Mouse (Mus musculus) liver, adult 2 months (tissue): ENCODE measurements around the gene Mical1. TPM values are rescaled to one million over a fixed set of nuclear protein-coding genes. Genes with fewer than 3 reads are reported as not detected.

Experiments used
- DNase-seq: peaks from one replicate; pipeline ENCODE4 v3.0.0-alpha.2; 2011; ENCODE audit warnings: low read depth, low spot score; ENCODE audit errors: extremely low read depth
- H3K27ac ChIP-seq: fragments of 200-500 bp; replicated peaks from 2 replicates; pipeline ENCODE4 v1.5.1; 2012; ENCODE audit warnings: low read depth, mild to moderate bottlenecking, control low read depth, inconsistent platforms, low read length; ENCODE audit not compliant: insufficient read depth
- H3K27me3 ChIP-seq: fragments of 200-500 bp; 2 replicates; pipeline ENCODE4 v1.6.1; 2012; ENCODE audit warnings: mild to moderate bottlenecking, moderate library complexity, low read length, inconsistent platforms; ENCODE audit not compliant: control insufficient read depth, insufficient read depth
- H3K36me3 ChIP-seq: fragments of 200-500 bp; 2 replicates; pipeline ENCODE4 v1.6.1; 2012; ENCODE audit warnings: low read length, inconsistent platforms; ENCODE audit not compliant: control insufficient read depth, insufficient read depth
- H3K4me1 ChIP-seq: fragments of 200-500 bp; 2 replicates; pipeline ENCODE4 v1.6.1; 2011; ENCODE audit warnings: low read length; ENCODE audit not compliant: control insufficient read depth, insufficient read depth
- H3K4me3 ChIP-seq: fragments of 200-500 bp; 2 replicates; pipeline ENCODE4 v1.5.1; 2011; ENCODE audit warnings: low read depth, mild to moderate bottlenecking, control low read depth, low read length, moderate library complexity; ENCODE audit not compliant: insufficient read depth
- H3K79me2 ChIP-seq: fragments of 200-500 bp; 2 replicates; pipeline ENCODE4 v1.6.1; 2012; ENCODE audit warnings: inconsistent platforms, mild to moderate bottlenecking, low read length, moderate library complexity; ENCODE audit not compliant: control insufficient read depth, insufficient read depth
- H3K9ac ChIP-seq: fragments of 200-500 bp; 2 replicates; pipeline ENCODE4 v1.6.1; 2012; ENCODE audit warnings: low read depth, mild to moderate bottlenecking, control low read depth, inconsistent platforms, low read length
- CTCF ChIP-seq: fragments of 200-500 bp; IDR thresholded peaks from 2 replicates; pipeline ENCODE4 v1.5.1; 2011; ENCODE audit warnings: low read depth, low read length, control low read depth
- POLR2A ChIP-seq: fragments of 200-500 bp; IDR thresholded peaks from 2 replicates; pipeline ENCODE4 v1.6.1; 2011; ENCODE audit warnings: low read length, control low read depth; ENCODE audit not compliant: insufficient read depth; ENCODE audit errors: extremely low read depth
- whole genome bisulfite sequencing: fragments of 180-500 bp; shearing (Covaris S2); methylation state at CpG from one replicate; pipeline ENCODE4 v1.1.7; 2018; 5-methylcytosine and 5-hydroxymethylcytosine counted together
- polyA plus RNA-seq: library from polyadenylated mRNA; depleted of rRNA; stranded (reverse); fragments of >200 nt; gene quantifications from 2 replicates; pipeline ENCODE4 v1.2.3, GENCODE M21; 2012; rRNA removed
- total RNA-seq: library from RNA; depleted of rRNA; stranded (reverse); fragments of >200 nt; gene quantifications from 2 replicates; pipeline ENCODE4 v1.2.3, GENCODE M21; 2014; rRNA removed

The Mical1 gene
- total and polyA plus RNA-seq, 2 experiments: 0.55 to 3.7 TPM

DNA sequence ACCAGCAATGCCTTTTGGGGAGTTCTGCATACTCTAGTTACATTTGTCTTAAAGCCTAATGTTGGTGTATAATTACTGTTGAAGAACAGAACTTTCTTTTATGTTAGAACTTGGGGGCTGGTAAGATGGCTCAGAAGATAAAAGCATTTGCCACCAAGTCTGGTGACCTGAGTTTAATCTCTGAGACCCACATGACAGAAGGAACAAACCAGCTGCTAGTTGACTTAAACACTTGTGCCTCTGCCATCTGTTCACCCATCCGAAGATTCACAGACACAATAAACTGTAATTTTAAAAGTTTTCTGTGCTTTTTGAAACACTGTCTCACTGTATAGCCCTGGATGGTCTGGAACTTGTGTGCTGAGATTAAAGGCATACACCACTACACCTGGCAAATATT is 49.6 kb downstream of the Mical1 start:
- 81% methylated on average over 1 of the region's 1 CpGs for WGBS
- DNase-seq: no peak

DNA sequence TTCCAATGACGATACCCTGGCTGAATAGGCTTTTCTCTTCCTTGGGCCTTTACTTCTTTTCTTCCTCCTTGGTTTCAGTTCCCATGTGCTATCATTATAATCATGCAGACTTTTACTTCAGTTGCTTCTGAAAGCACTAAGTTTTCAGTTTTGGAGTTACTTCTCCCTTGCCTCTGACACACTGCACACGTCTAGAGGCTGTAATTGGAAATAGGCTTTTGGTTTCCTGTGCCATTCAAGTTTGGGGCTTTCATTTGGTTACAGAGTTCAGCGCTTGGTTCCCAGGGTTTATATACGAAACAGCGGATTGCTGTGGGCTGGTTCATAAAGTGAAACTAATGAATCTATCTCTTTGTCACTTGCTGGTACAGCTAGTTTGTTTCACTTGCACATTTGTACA is 53.9 kb downstream of the Mical1 start:
- Histone ChIP-seq H3K9ac (no peak overlapping the region), H3K27ac (no peak overlapping the region), H3K4me1 (peaks cover 4% of the 10 kb centered on the region; the same call in 1 of the 2 replicates), H3K4me3 (no peak overlapping the region), H3K79me2 (peaks cover 3% of the 10 kb centered on the region), H3K27me3 (no peaks in the 10 kb centered on the region), H3K36me3 (peaks cover 63% of the 10 kb centered on the region)
- TF ChIP-seq CTCF: no peak
- no peak for TF ChIP-seq POLR2A
- 90% methylated on average over 5 of the region's 5 CpGs for WGBS
- DNase-seq: no peak

More for the DNA sequence above, 49.6 kb downstream of the Mical1 start:
- H3K27me3 ChIP-seq: no peaks in the 10 kb centered on the region
- no peak overlapping the region for H3K9ac ChIP-seq
- no peak for TF ChIP-seq POLR2A
- no peak for TF ChIP-seq CTCF
- peaks cover 53% of the 10 kb centered on the region for H3K36me3 ChIP-seq
- peaks cover 11% of the 10 kb centered on the region for H3K4me1 ChIP-seq
- no peak overlapping the region for H3K4me3 ChIP-seq
- peaks cover 22% of the 10 kb centered on the region for H3K79me2 ChIP-seq
- no peak overlapping the region for H3K27ac ChIP-seq

- Histone ChIP-seq H3K27ac (no peak overlapping the region), H3K4me3 (no peak overlapping the region), H3K9ac (no peak overlapping the region), H3K4me1 (peaks cover 4% of the 10 kb centered on the region; the same call in 1 of the 2 replicates), H3K79me2 (no peaks in the 10 kb centered on the region; the same call in 1 of the 2 replicates), H3K27me3 (no peaks in the 10 kb centered on the region), H3K36me3 (peaks cover 28% of the 10 kb centered on the region)
- no peak for TF ChIP-seq CTCF
- TF ChIP-seq POLR2A: no peak
- 94% methylated on average over 2 of the region's 2 CpGs for WGBS
- no peak for DNase-seq
These were observed 59.9 kb downstream of the Mical1 start for GRCm38 (mm10) chr10:41535991-41536390.

Other genes starting within 250 kb of the Mical1 start
- gene Fig4, start 173.1 kb upstream of the Mical1 start, total RNA-seq: 10.6 and 12.9 TPM in 2 replicates
- 5.1 and 5.4 TPM in 2 replicates for gene Fig4, start 173.1 kb upstream of the Mical1 start, polyA plus RNA-seq
- not detected in 2 replicates for gene Ak9, start 172.3 kb upstream of the Mical1 start, total RNA-seq
- not detected in 2 replicates for gene Ak9, start 172.3 kb upstream of the Mical1 start, polyA plus RNA-seq
- gene Zbtb24, start 25.9 kb upstream of the Mical1 start, total RNA-seq: 10.6 and 11.1 TPM in 2 replicates
- gene Zbtb24, start 25.9 kb upstream of the Mical1 start, polyA plus RNA-seq: 7.6 and 10.5 TPM in 2 replicates
- 29.3 and 30.8 TPM in 2 replicates for gene Smpd2, start 14.1 kb downstream of the Mical1 start, total RNA-seq
- gene Smpd2, start 14.1 kb downstream of the Mical1 start, polyA plus RNA-seq: 47.6 and 51.5 TPM in 2 replicates
- gene Ppil6, start 14.1 kb downstream of the Mical1 start, total RNA-seq: 0.94 and 1.1 TPM in 2 replicates
- 0.09 and 0.26 TPM in 2 replicates for gene Ppil6, start 14.1 kb downstream of the Mical1 start, polyA plus RNA-seq
- gene Cd164, start 43.1 kb downstream of the Mical1 start, total RNA-seq: 139 and 155 TPM in 2 replicates
- 161 and 182 TPM in 2 replicates for gene Cd164, start 43.1 kb downstream of the Mical1 start, polyA plus RNA-seq
- gene Ccdc162, start 240.3 kb downstream of the Mical1 start, total RNA-seq: 7.9 and 10.3 TPM in 2 replicates
- 6.0 and 7.1 TPM in 2 replicates for gene Ccdc162, start 240.3 kb downstream of the Mical1 start, polyA plus RNA-seq